19 mouse cellular contexts compared by ENCODE assay signal in genomic region chr14:56875586-56876159, GRCm38 (mm10). TPM values are rescaled to one million over a fixed set of nuclear protein-coding genes. Genes with fewer than 3 reads are reported as not detected.
DNase-seq lines count a peak whose midpoint lies in the region; TF ChIP-seq lines count a peak whose summit lies in the region.
"Had no signal": no experiment of that assay in that cellular context is flagged by ENCODE, and none has a peak within 500 bp of the region (broad histone marks: within the 10 kb centered on the region; RNA-seq: fewer than 3 reads in every experiment).

No protein-coding gene starts in this region.

- H3K79me2 ChIP-seq in C2C12 (ENCODE audit: control insufficient read depth, insufficient read depth): no peaks in the 10 kb centered on the region
- H3K79me2 ChIP-seq in macrophage (ENCODE audit: inconsistent target): no peaks in the 10 kb centered on the region

- TF ChIP-seq CTCF in C2C12 (IDR thresholded peaks at IDR 0.05; ENCODE audit: control insufficient read depth, insufficient read depth, insufficient read length): no peak

- H3K4me3 ChIP-seq in C2C12 (ENCODE audit: insufficient read depth, poor library complexity, severe bottlenecking) (no peak overlapping the region), macrophage (ENCODE audit: inconsistent target) (no peak overlapping the region)
- H3K4me3 ChIP-seq: hindbrain, embryonic 13.5 days; intestine, embryonic 15.5 days had no signal

- DNase-seq in 3134 (ENCODE audit: extremely low read depth, insufficient read length, low spot score): peak; percentile 62
- peak; percentile 3 for DNase-seq in NIH3T3 (ENCODE audit: low read depth)
- no peak for DNase-seq in right cerebral cortex, postnatal 14 days
- no peak for DNase-seq in cerebellum, postnatal 36 days
- no peak for DNase-seq in kidney, postnatal 10 days
- DNase-seq: adrenal gland, postnatal 14 days; cerebellum, adult 11-12 months; cerebellum, adult 8-10 months; cerebellum, postnatal 10 days; gastrocnemius, postnatal 14 days; heart, adult 11 months; kidney, adult 11 months had no signal

- H3K27ac ChIP-seq in macrophage: peak overlapping the region; percentile 24
- H3K27ac ChIP-seq: hindbrain, embryonic 13.5 days; intestine, embryonic 15.5 days had no signal

- no peaks in the 10 kb centered on the region for H3K27me3 ChIP-seq in C2C12 (ENCODE audit: control insufficient read depth, insufficient read depth, insufficient read length)
- H3K27me3 ChIP-seq: CH12.LX; hindbrain, embryonic 13.5 days; intestine, embryonic 15.5 days; Patski had no signal

- H3K79me3 ChIP-seq in C2C12 (ENCODE audit: low read depth): no peaks in the 10 kb centered on the region

- no peaks in the 10 kb centered on the region for H3K36me3 ChIP-seq in C2C12 (ENCODE audit: control insufficient read depth, insufficient read depth)
- no peaks in the 10 kb centered on the region for H3K36me3 ChIP-seq in macrophage (ENCODE audit: inconsistent target)
- H3K36me3 ChIP-seq: G1E; hindbrain, embryonic 13.5 days; intestine, embryonic 15.5 days had no signal

- H3ac ChIP-seq in C2C12 (ENCODE audit: control insufficient read depth, insufficient read length, low read depth): no peak overlapping the region

TF ChIP-seq in C2C12, 6 proteins besides CTCF, POLR2A, EP300 and RAD21:
- TF ChIP-seq FOSL1 (IDR thresholded peaks at IDR 0.05; ENCODE audit: insufficient read depth, low read length, poor library complexity, severe bottlenecking) (peak; percentile 37), CEBPB (IDR thresholded peaks at IDR 0.05; ENCODE audit: low read depth) (no peak)

RNA-seq across cellular contexts. Expression of gene Zmym2, which starts 10.8 kb away (rescaled TPM):
- polyA plus RNA-seq in C2C12 (2012; fragmentation: generic; extraction: Trizol) (6.4 TPM), macrophage (2018) (17.9 to 26.5 TPM (median 24.2 TPM) in 3 replicates)
- total RNA-seq in macrophage (2018; cell fraction: chromatin; rRNA removed): 100 to 1,000 TPM in 20 of 26 experiments, 10 to 100 TPM in 6; 64.0 to 199 (median 135) TPM
- total RNA-seq in macrophage (2018; cell fraction: cytosol; rRNA removed): 10 to 100 TPM; 12.1 to 32.2 (median 20.3) TPM
- total RNA-seq in macrophage (2018; cell fraction: nucleus; rRNA removed): 100 to 1,000 TPM in 5 of 26 experiments, 10 to 100 TPM in 21; 22.0 to 124 (median 65.2) TPM

Comparison
In these comparisons a context has a peak if more than half of its experiments do, and no peak if none do; other contexts are left out.
1. DNase-seq: peak in 3134 (single experiment) and NIH3T3 (single experiment); none in right cerebral cortex, postnatal 14 days (single experiment), cerebellum, postnatal 36 days (0 of 2) and kidney, postnatal 10 days (single experiment).